Mouse (Mus musculus) lung, adult 2 months (tissue): Measurements from ENCODE around the gene Ahnak2.

ENCODE experiments used
- CTCF ChIP-seq: fragments of 200-500 bp; IDR thresholded peaks from 2 replicates; pipeline ENCODE4 v1.5.1; 2011; ENCODE audit warnings: mild to moderate bottlenecking, low read length, control low read depth; ENCODE audit not compliant: insufficient read depth
- POLR2A ChIP-seq: fragments of 200-500 bp; IDR thresholded peaks from 2 replicates; pipeline ENCODE4 v1.6.1; 2011; ENCODE audit warnings: low read depth, mild to moderate bottlenecking, control low read depth, low read length, borderline replicate concordance; ENCODE audit errors: extremely low read depth

DNA sequence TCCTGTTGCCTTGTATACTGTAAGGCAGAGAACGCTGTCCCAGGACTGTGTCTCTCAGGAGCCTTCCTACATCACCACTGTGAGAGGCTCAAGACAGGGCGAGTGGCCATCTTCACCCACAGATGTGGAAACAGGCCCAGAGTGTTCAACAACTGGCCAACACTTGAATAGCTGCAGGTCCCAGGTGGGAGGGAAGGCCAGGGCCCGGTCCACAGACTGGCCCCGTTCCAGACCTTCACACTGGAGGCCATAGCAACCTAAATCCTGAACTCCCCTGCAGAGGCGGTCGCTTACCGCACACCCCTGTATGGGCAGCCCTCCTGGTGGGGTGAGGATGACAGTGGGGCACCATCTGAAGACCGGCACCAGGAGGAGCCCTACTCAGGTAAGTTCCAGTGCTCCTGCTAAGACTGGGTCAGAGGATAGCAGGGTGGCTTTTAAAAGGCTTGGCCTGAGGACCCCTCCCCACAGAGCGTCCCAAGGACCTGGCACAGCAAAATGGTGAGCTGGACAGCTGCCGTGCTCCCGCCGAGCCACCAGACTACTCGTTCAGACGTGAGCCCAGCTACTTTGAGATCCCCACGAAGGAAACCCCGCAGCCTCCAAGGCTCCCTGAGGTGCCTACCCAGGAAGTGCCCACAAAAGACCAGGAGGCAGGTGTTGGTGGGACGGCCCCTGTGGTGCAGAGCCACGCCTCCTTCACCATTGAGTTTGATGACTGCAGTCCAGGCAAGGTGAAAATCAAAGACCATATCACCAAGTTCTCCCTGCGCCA lies 67.4 kb downstream of the Ahnak2 start:
- TF ChIP-seq CTCF, result no peak
- no peak for TF ChIP-seq POLR2A
